Mouse (Mus musculus) hindbrain, embryonic 16.5 days (tissue): ENCODE measurements around the gene Mettl15. TPM values are rescaled to one million over a fixed set of nuclear protein-coding genes. Genes with fewer than 3 reads are reported as not detected.

Experiments
- ATAC-seq: fragments of 200-750 bp; cut with Nextera tagmentation; 2 replicates; pipeline ENCODE4 v1.8.0; 2017; ENCODE audit warnings: moderate TSS enrichment, moderate library complexity
- H3K27ac ChIP-seq: fragments of 300-500 bp; sonication (generic); 2 replicates; pipeline ENCODE4 v1.5.1; 2014; ENCODE audit warnings: low read depth, mild to moderate bottlenecking, control low read depth, low read length, moderate library complexity
- H3K27me3 ChIP-seq: fragments of 300-500 bp; sonication (generic); replicated peaks from 2 replicates; pipeline ENCODE4 v1.6.1; 2014; ENCODE audit warnings: low read length; ENCODE audit not compliant: control insufficient read depth, insufficient read depth
- H3K36me3 ChIP-seq: fragments of 300-500 bp; sonication (generic); 2 replicates; pipeline ENCODE4 v1.6.1; 2014; ENCODE audit warnings: mild to moderate bottlenecking, low read length, moderate library complexity, mixed read lengths; ENCODE audit not compliant: control insufficient read depth, insufficient read depth
- H3K4me1 ChIP-seq: fragments of 300-500 bp; sonication (generic); 2 replicates; pipeline ENCODE4 v1.6.1; 2014; ENCODE audit warnings: low read depth, low read length; ENCODE audit not compliant: control insufficient read depth, insufficient read depth
- H3K4me2 ChIP-seq: fragments of 300-500 bp; sonication (generic); 2 replicates; pipeline ENCODE4 v1.6.1; 2014; ENCODE audit warnings: mild to moderate bottlenecking, low read length, control low read depth, moderate library complexity
- H3K4me3 ChIP-seq: fragments of 300-500 bp; sonication (generic); 2 replicates; pipeline ENCODE4 v1.5.1; 2014; ENCODE audit warnings: mild to moderate bottlenecking, low read length, control low read depth, moderate library complexity
- H3K9ac ChIP-seq: fragments of 300-500 bp; sonication (generic); 2 replicates; pipeline ENCODE4 v1.6.1; 2014; ENCODE audit warnings: low read depth, mild to moderate bottlenecking, control low read depth, low read length, moderate library complexity
- H3K9me3 ChIP-seq: fragments of 300-500 bp; sonication (generic); 2 replicates; pipeline ENCODE4 v1.6.1; 2014; ENCODE audit warnings: mild to moderate bottlenecking, low read length, moderate library complexity; ENCODE audit not compliant: control insufficient read depth
- WGBS: fragments of 180-500 bp; shearing (Covaris S2); extraction: QIAGEN DNeasy Blood & Tissue Kit; methylation state at CpG from one replicate; pipeline ENCODE4 v1.1.7; 2014; 5-methylcytosine and 5-hydroxymethylcytosine counted together
- microRNA-seq: library from miRNA; unstranded; fragments of <30 nt; microRNA quantifications from one replicate; pipeline ENCODE4, GENCODE M21; 2017
- polyA plus RNA-seq: library from polyadenylated mRNA; unstranded; fragments of >200 nt; fragmentation: Nextera tagmentation; extraction: Ambion mirVana; gene quantifications from 2 replicates; pipeline ENCODE4 v1.2.1, GENCODE M21; 2015

The Mettl15 gene
- polyA plus RNA-seq, 1 experiment from 2014 or later: 12.3 TPM

DNA sequence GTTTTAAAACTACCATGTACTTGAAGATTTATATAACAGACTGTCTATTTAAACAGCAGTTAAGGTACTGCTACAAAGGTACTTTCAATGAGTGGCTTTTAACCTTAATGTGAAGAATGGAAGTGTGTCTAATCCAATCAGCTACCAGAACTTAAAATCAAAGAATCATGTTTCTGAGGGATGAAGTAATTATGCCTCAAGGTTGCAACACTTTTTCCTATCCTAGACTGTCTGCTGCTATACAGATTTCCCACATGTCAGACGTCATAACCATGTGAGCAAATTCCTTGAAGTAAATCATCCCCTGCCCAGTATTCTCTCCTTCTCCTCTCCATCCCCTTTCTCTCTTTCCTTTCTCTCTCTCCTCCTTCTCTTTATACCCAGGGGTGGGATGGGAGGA lies 140.2 kb downstream of the Mettl15 start:
- Histone ChIP-seq H3K27ac (no peak overlapping the region), H3K9ac (no peak overlapping the region), H3K36me3 (no peaks in the 10 kb centered on the region), H3K4me2 (no peak overlapping the region), H3K27me3 (no peaks in the 10 kb centered on the region), H3K9me3 (no peaks in the 10 kb centered on the region), H3K4me1 (no peaks in the 10 kb centered on the region), H3K4me3 (no peak overlapping the region)
- 62% methylated on average over 1 of the region's 1 CpGs for WGBS
- ATAC-seq: no peak

DNA sequence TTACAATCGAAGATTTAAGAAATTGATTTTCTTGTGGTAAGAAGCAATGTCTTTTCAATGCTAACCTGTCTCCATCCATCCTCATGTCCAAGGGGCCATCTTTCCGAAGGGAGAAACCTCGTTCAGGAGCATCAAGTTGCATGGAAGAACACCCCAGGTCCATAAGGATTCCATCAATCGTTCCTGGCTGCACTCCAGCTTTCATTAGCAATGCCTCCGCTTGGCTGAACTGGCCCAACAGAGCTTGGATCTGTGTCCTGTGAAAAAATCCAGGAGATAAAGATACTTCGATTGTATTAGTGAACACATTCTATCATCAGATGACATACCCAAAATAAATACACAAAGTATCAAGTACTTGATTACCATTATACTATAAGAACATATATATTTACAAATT lies 143.3 kb downstream of the Mettl15 start:
- no peak overlapping the region for H3K4me3 ChIP-seq
- WGBS: 76% methylated on average over 6 of the region's 6 CpGs
- H3K27ac ChIP-seq: no peak overlapping the region
- H3K27me3 ChIP-seq: no peaks in the 10 kb centered on the region
- H3K36me3 ChIP-seq: no peaks in the 10 kb centered on the region
- no peak overlapping the region for H3K9ac ChIP-seq
- ATAC-seq: no peak
- H3K9me3 ChIP-seq: no peaks in the 10 kb centered on the region
- H3K4me2 ChIP-seq: no peak overlapping the region
- no peaks in the 10 kb centered on the region for H3K4me1 ChIP-seq

DNA sequence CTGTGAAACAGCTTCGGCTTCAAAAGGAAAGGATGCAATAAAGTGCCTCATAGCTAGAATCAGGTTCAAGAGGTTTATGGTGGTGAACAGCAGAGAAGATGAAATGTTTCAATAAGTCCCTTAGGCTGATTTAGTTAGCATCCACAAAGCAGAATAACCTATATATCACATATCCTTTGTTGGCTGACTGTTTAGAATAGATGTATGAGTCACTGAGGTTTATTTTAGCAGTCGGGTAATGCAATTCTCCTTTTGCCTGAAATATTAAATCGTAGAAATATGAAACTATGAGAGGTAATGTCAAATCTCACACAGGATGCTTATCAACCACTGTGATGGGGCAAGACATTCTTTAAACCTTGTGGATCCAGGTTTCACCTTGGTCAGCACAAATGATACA lies 149.8 kb downstream of the Mettl15 start:
- H3K27me3 ChIP-seq: no peaks in the 10 kb centered on the region
- H3K4me1 ChIP-seq: no peaks in the 10 kb centered on the region
- H3K4me3 ChIP-seq: no peak overlapping the region
- ATAC-seq: no peak
- no peaks in the 10 kb centered on the region for H3K9me3 ChIP-seq
- no peak overlapping the region for H3K9ac ChIP-seq
- H3K36me3 ChIP-seq: no peaks in the 10 kb centered on the region
- H3K4me2 ChIP-seq: no peak overlapping the region
- H3K27ac ChIP-seq: no peak overlapping the region
- WGBS: 91% methylated on average over 3 of the region's 3 CpGs

DNA sequence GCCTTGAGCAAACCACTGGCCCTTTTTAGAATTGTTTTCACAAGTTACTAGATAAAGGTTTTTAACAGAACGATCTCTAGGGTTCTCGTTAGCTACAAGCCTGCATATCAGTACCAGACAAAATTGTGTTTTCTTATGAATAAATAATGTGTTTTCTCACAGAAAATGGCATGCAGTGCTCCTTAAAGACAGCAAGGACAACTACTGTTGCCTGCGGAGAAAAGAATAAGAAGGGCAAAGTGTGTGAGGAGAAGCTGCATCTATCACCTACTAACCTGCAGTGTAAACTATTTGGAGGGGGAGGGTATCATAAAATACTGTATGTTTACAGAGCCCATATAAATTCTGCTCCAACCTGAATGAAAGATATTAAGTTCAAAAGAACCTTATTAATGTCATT lies 150.6 kb downstream of the Mettl15 start:
- Histone ChIP-seq H3K4me1 (no peaks in the 10 kb centered on the region), H3K27me3 (no peaks in the 10 kb centered on the region), H3K4me2 (no peak overlapping the region), H3K36me3 (no peaks in the 10 kb centered on the region), H3K9me3 (no peaks in the 10 kb centered on the region), H3K27ac (no peak overlapping the region), H3K4me3 (no peak overlapping the region), H3K9ac (no peak overlapping the region)
- 74% methylated on average over 3 of the region's 3 CpGs for WGBS
- ATAC-seq: no peak

DNA sequence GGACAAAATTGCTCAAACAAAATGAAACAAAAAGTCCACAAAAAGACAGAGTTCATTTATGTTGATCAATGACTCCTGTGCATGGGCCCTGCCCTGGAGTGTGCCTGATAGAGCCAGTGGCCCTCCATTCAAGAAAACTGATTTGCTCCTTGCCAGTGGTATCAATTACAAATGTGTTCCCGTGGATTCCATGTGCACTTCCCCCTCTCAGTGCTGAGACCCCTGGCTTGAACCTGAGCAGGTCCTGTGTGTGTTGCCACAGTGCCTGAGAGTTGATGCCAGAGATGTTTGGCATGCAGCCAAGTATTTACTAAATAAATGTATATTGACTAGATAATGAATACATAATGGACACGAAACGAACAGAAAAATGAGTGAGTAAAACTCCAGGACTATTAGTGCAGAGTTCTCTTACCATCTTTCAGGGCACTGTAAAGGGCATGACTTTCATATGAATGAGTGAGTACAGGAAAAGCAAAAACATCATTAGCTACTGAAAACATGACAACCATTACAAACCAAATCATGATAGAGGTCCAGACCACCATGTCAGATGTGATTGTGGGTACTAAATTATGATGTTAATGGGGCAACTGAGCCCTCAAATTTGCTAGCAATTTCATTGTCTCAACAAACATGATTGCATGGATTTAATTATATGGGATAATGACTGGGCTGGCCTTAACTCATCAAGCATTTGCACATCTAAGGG lies 174.6 kb downstream of the Mettl15 start:
- Histone ChIP-seq H3K27me3 (no peaks in the 10 kb centered on the region), H3K4me1 (no peaks in the 10 kb centered on the region), H3K27ac (no peak overlapping the region), H3K4me3 (no peak overlapping the region), H3K36me3 (no peaks in the 10 kb centered on the region), H3K9me3 (no peaks in the 10 kb centered on the region), H3K9ac (no peak overlapping the region), H3K4me2 (no peak overlapping the region)
- ATAC-seq: no peak
- 31% methylated on average over 3 of the region's 3 CpGs for WGBS

DNA sequence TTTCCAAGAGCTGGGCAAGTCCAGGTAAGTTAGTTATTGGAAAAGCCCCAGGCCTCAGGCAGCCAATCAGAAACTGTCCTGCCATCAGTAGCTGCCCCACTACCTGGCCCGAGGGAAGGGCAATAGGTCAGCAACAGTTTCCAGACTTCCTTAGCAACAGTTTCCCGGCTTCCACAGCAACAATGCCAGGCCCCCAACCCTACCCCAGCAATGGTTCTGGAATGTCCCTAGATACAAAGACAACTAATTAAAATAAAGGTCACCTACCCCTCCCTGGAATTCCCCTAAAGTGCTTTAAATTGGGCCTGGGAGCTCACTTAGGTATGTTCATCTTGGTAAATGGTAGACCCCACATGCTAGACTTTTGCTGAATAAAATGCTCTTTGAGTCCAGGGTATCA lies 230.9 kb downstream of the Mettl15 start:
- 71% methylated on average over 2 of the region's 2 CpGs for WGBS
- no peaks in the 10 kb centered on the region for H3K9me3 ChIP-seq
- H3K4me3 ChIP-seq: no peak overlapping the region
- H3K4me2 ChIP-seq: no peak overlapping the region
- H3K9ac ChIP-seq: no peak overlapping the region
- ATAC-seq: no peak
- no peak overlapping the region for H3K27ac ChIP-seq
- no peaks in the 10 kb centered on the region for H3K4me1 ChIP-seq
- H3K36me3 ChIP-seq: no peaks in the 10 kb centered on the region
- no peaks in the 10 kb centered on the region for H3K27me3 ChIP-seq

Small RNA genes within 50 kb of the gene (microRNA-seq; reads per million reads assigned to microRNA genes)
- not detected for gene Gm24115

Other genes starting within 250 kb of the Mettl15 start
- gene Kif18a, start within 50 bp of the Mettl15 start, polyA plus RNA-seq: 4.8 and 5.2 TPM in 2 replicates